Mouse (Mus musculus) CH12.LX (cell line): Measurements from ENCODE around the gene Ccdc172. TPM values are rescaled to one million over a fixed set of nuclear protein-coding genes. Genes with fewer than 3 reads are reported as not detected.

Experiments
- DNase-seq: peaks from one replicate; pipeline ENCODE4 v3.0.0-alpha.2; 2013; ENCODE audit errors: extremely low read depth
- H3K27ac ChIP-seq: 2 replicates; pipeline ENCODE4 v1.5.1; 2012; ENCODE audit warnings: low read depth, mild to moderate bottlenecking, control low read depth, moderate library complexity; ENCODE audit not compliant: insufficient read depth
- H3K27me3 ChIP-seq: replicated peaks from 2 replicates; pipeline ENCODE3; 2012; ENCODE audit warnings: inconsistent platforms
- H3K36me3 ChIP-seq, 2 experiments: replicated peaks in 1 of 2; 2 replicates each; pipeline versions ENCODE3 to v1.6.1; 2012; ENCODE audit warnings: inconsistent platforms in 1 of 2, low read length in 1 of 2, mild to moderate bottlenecking in 1 of 2, mixed read lengths in 1 of 2, moderate library complexity in 1 of 2; ENCODE audit not compliant: control insufficient read depth in 1 of 2, insufficient read depth in 1 of 2
- H3K4me1 ChIP-seq, 2 experiments: 2 replicates each; pipeline ENCODE4 v1.6.1; 2012; ENCODE audit warnings: inconsistent platforms in 1 of 2, moderate library complexity in 1 of 2; ENCODE audit not compliant: insufficient read depth in 2 of 2, control insufficient read depth in 1 of 2
- H3K4me2 ChIP-seq: 2 replicates; pipeline ENCODE4 v1.6.1; 2012; ENCODE audit warnings: low read depth, mild to moderate bottlenecking, control low read depth; ENCODE audit not compliant: poor library complexity, insufficient read depth, severe bottlenecking
- H3K4me3 ChIP-seq, 3 experiments: fragments of 150-350 bp in 1 of 3; sonication (generic) in 1 of 3; replicated peaks in 1 of 3; 2 replicates each; pipeline versions ENCODE3 to v1.5.1; 2011 to 2012; ENCODE audit warnings: low read depth in 2 of 3, low read length in 2 of 3, mild to moderate bottlenecking in 2 of 3, moderate library complexity in 2 of 3, control low read depth in 1 of 3, improper control_type of control experiment in 1 of 3, inconsistent platforms in 1 of 3, mixed read lengths in 1 of 3; ENCODE audit not compliant: poor library complexity in 1 of 3
- H3K79me2 ChIP-seq: replicated peaks from 2 replicates; pipeline ENCODE4 v1.6.1; 2012; ENCODE audit warnings: mild to moderate bottlenecking, moderate library complexity; ENCODE audit not compliant: control insufficient read depth, poor library complexity, insufficient read depth, severe bottlenecking; ENCODE audit errors: extremely low read depth
- H3K9ac ChIP-seq: 2 replicates; pipeline ENCODE4 v1.6.1; 2012; ENCODE audit warnings: low read depth, mild to moderate bottlenecking, control low read depth, moderate library complexity; ENCODE audit not compliant: insufficient read depth
- H3K9me3 ChIP-seq: replicated peaks from 2 replicates; pipeline ENCODE3; 2012; ENCODE audit warnings: low read length, inconsistent platforms, mixed read lengths
- BHLHE40 ChIP-seq: IDR thresholded peaks from 2 replicates; pipeline ENCODE4 v1.6.1; 2011; ENCODE audit warnings: mild to moderate bottlenecking, low read depth, low read length, improper control_type of control experiment
- CHD1 ChIP-seq: IDR thresholded peaks from 2 replicates; pipeline ENCODE4 v1.6.1; 2012; ENCODE audit warnings: low read depth, low read length, improper control_type of control experiment, inconsistent platforms
- CTCF ChIP-seq, 2 experiments: IDR thresholded peaks in 1 of 2; conservative IDR thresholded peaks in 1 of 2; 2 replicates each; pipeline ENCODE4 v1.5.1; 2011 to 2012; ENCODE audit warnings: low read depth in 2 of 2, low read length in 2 of 2, improper control_type of control experiment in 1 of 2, inconsistent platforms in 1 of 2, mild to moderate bottlenecking in 1 of 2, moderate library complexity in 1 of 2
- E2F4 ChIP-seq: IDR thresholded peaks from 2 replicates; pipeline ENCODE4 v1.6.1; 2011; ENCODE audit warnings: low read depth, low read length, improper control_type of control experiment; ENCODE audit not compliant: insufficient replicate concordance
- ELF1 ChIP-seq: IDR thresholded peaks from 2 replicates; pipeline ENCODE4 v1.6.1; 2014; ENCODE audit warnings: low read depth, mild to moderate bottlenecking, inconsistent platforms, low read length, improper control_type of control experiment
- EP300 ChIP-seq: IDR thresholded peaks from 2 replicates; pipeline ENCODE4 v1.6.1; 2011; ENCODE audit warnings: low read length, improper control_type of control experiment
- ETS1 ChIP-seq: conservative IDR thresholded peaks from 2 replicates; pipeline ENCODE4 v1.6.1; 2012; ENCODE audit warnings: low read depth, mild to moderate bottlenecking, inconsistent platforms, low read length, improper control_type of control experiment, moderate library complexity
- GABPA ChIP-seq: IDR thresholded peaks from 2 replicates; pipeline ENCODE4 v1.6.1; 2012; ENCODE audit warnings: low read depth, low read length, improper control_type of control experiment, inconsistent platforms; ENCODE audit not compliant: insufficient replicate concordance
- IRF4 ChIP-seq: IDR thresholded peaks from 2 replicates; pipeline ENCODE4 v1.6.1; 2014; ENCODE audit warnings: low read depth, mild to moderate bottlenecking, inconsistent platforms, low read length, improper control_type of control experiment
- JUN ChIP-seq: IDR thresholded peaks from 2 replicates; pipeline ENCODE4 v1.6.1; 2011; ENCODE audit warnings: low read depth, mild to moderate bottlenecking, low read length, improper control_type of control experiment, moderate library complexity; ENCODE audit not compliant: insufficient read depth
- JUND ChIP-seq: conservative IDR thresholded peaks from 2 replicates; pipeline ENCODE4 v1.6.1; 2011; ENCODE audit warnings: low read depth, low read length, improper control_type of control experiment
- KAT2A ChIP-seq: IDR thresholded peaks from 2 replicates; pipeline ENCODE4 v1.6.1; 2012; ENCODE audit warnings: low read length, improper control_type of control experiment, inconsistent platforms; ENCODE audit not compliant: insufficient replicate concordance
- MAFK ChIP-seq: IDR thresholded peaks from 2 replicates; pipeline ENCODE4 v1.6.1; 2011; ENCODE audit warnings: low read length, improper control_type of control experiment; ENCODE audit not compliant: insufficient replicate concordance
- MAX ChIP-seq: IDR thresholded peaks from 2 replicates; pipeline ENCODE4 v1.6.1; 2011; ENCODE audit warnings: low read length, improper control_type of control experiment
- MAZ ChIP-seq: IDR thresholded peaks from 2 replicates; pipeline ENCODE4 v1.6.1; 2012; ENCODE audit warnings: low read depth, mild to moderate bottlenecking, inconsistent platforms, low read length, improper control_type of control experiment, moderate library complexity
- MEF2A ChIP-seq: IDR thresholded peaks from 2 replicates; pipeline ENCODE4 v1.6.1; 2014; ENCODE audit warnings: low read depth, mild to moderate bottlenecking, inconsistent platforms, low read length, improper control_type of control experiment, borderline replicate concordance
- MXI1 ChIP-seq: IDR thresholded peaks from 2 replicates; pipeline ENCODE4 v1.6.1; 2011; ENCODE audit warnings: mild to moderate bottlenecking, low read depth, low read length, improper control_type of control experiment
- MYC ChIP-seq: IDR thresholded peaks from 2 replicates; pipeline ENCODE4 v1.6.1; 2011; ENCODE audit warnings: low read depth, mild to moderate bottlenecking, improper control_type of control experiment, low read length
- NELFE ChIP-seq: IDR thresholded peaks from 2 replicates; pipeline ENCODE4 v1.6.1; 2011; ENCODE audit warnings: low read depth, low read length, improper control_type of control experiment
- NRF1 ChIP-seq: IDR thresholded peaks from 2 replicates; pipeline ENCODE4 v1.6.1; 2014; ENCODE audit warnings: low read depth, mild to moderate bottlenecking, inconsistent platforms, low read length, improper control_type of control experiment, moderate library complexity
- POLR2AphosphoS2 ChIP-seq: IDR thresholded peaks from 2 replicates; pipeline ENCODE4 v1.6.1; 2011; ENCODE audit warnings: low read depth, low read length, improper control_type of control experiment
- RCOR1 ChIP-seq: conservative IDR thresholded peaks from 2 replicates; pipeline ENCODE4 v1.6.1; 2012; ENCODE audit warnings: low read depth, mild to moderate bottlenecking, inconsistent platforms, low read length, improper control_type of control experiment
- SIN3A ChIP-seq: IDR thresholded peaks from 2 replicates; pipeline ENCODE4 v1.6.1; 2012; ENCODE audit warnings: low read length, improper control_type of control experiment, inconsistent platforms
- TBP ChIP-seq: conservative IDR thresholded peaks from 2 replicates; pipeline ENCODE4 v1.6.1; 2011; ENCODE audit warnings: low read depth, low read length, improper control_type of control experiment
- TCF12 ChIP-seq: IDR thresholded peaks from 2 replicates; pipeline ENCODE4 v1.6.1; 2014; ENCODE audit warnings: low read depth, mild to moderate bottlenecking, inconsistent platforms, low read length, improper control_type of control experiment
- UBTF ChIP-seq: IDR thresholded peaks from 2 replicates; pipeline ENCODE4 v1.6.1; 2012; ENCODE audit warnings: low read depth, mild to moderate bottlenecking, inconsistent platforms, low read length, improper control_type of control experiment, moderate library complexity
- ZC3H11A ChIP-seq: IDR thresholded peaks from 2 replicates; pipeline ENCODE4 v1.6.1; 2012; ENCODE audit warnings: low read depth, mild to moderate bottlenecking, inconsistent platforms, low read length, improper control_type of control experiment
- ZMIZ1 ChIP-seq: IDR thresholded peaks from 2 replicates; pipeline ENCODE4 v1.6.1; 2012; ENCODE audit warnings: low read depth, mild to moderate bottlenecking, inconsistent platforms, low read length, improper control_type of control experiment
- ZNF384 ChIP-seq: IDR thresholded peaks from 2 replicates; pipeline ENCODE4 v1.6.1; 2012; ENCODE audit warnings: low read depth, low read length, improper control_type of control experiment, inconsistent platforms
- dilution Hi-C: fragments of 300-500 bp; cut with MboI; formaldehyde crosslinking; loops from 2 replicates; pipeline ENCODE4 v1.14.3; 2020; ENCODE audit warnings: low sequenced_read_pairs; ENCODE audit not compliant: extremely low pct_unique_long_range_greater_than_20kb, extremely low pct_ligation_motif_present
- in situ Hi-C: fragments of 300-500 bp; cut with MboI; formaldehyde crosslinking; loops from 3 replicates; pipeline ENCODE4 v1.14.3; 2019; ENCODE audit warnings: low sequenced_read_pairs, low pct_ligation_motif_present, low pct_unique_long_range_greater_than_20kb, mixed read lengths
- polyA plus RNA-seq: library from polyadenylated mRNA; unstranded; fragments of >175 nt; gene quantifications from 2 replicates; pipeline ENCODE4 v1.2.1, GENCODE M21; 2012; ENCODE audit warnings: low read depth; ENCODE audit not compliant: insufficient read length
- total RNA-seq, 2 experiments: library from RNA; depleted of rRNA; stranded (reverse); fragments of 300-350 nt in 1 of 2; fragments of >200 nt in 1 of 2; gene quantifications; 2 replicates each; pipeline ENCODE4 v1.2.3; 2012 to 2014

The Ccdc172 gene
- total and polyA plus RNA-seq, 3 experiments: not detected

GRCm38 (mm10) chr19:58521696-58522095 is 9.9 kb downstream of the Ccdc172 start:
- no peak for DNase-seq
- Histone ChIP-seq H3K9me3 (no peaks in the 10 kb centered on the region), H3K27me3 (no peaks in the 10 kb centered on the region), H3K9ac (no peak overlapping the region), H3K27ac (no peak overlapping the region), H3K79me2 (no peaks in the 10 kb centered on the region), H3K4me1 (peaks cover 7 to 35% of the 10 kb centered on the region in 2 experiments), H3K36me3 (no peaks in the 10 kb centered on the region), H3K4me2 (no peak overlapping the region), H3K4me3 (no peak overlapping the region)
- dilution Hi-C loops (no loop called here), in situ Hi-C loops (no loop called here)
- TF ChIP-seq CHD1 (no peak), ZNF384 (no peak), MAFK (no peak), E2F4 (no peak), KAT2A (no peak), EP300 (no peak), ZC3H11A (no peak), TCF12 (no peak), MXI1 (no peak), POLR2AphosphoS2 (no peak), GABPA (no peak), JUND (no peak), MAX (no peak), SIN3A (no peak), NELFE (no peak)

- Histone ChIP-seq H3K4me1 (peaks cover 7 to 35% of the 10 kb centered on the region in 2 experiments), H3K4me2 (peak overlapping the region; percentile 85), H3K9ac (no peak overlapping the region), H3K9me3 (no peaks in the 10 kb centered on the region), H3K36me3 (no peaks in the 10 kb centered on the region), H3K79me2 (no peaks in the 10 kb centered on the region), H3K4me3 (no peak overlapping the region), H3K27me3 (no peaks in the 10 kb centered on the region), H3K27ac (no peak overlapping the region)
- TF ChIP-seq UBTF (no peak), ZMIZ1 (no peak), IRF4 (peak; percentile 82; the same call in 1 of the 2 replicates), MEF2A (0 out of 2 replicates have a peak, but pooled peaks have one; percentile 9), MYC (no peak), ELF1 (no peak), NRF1 (no peak), CTCF (conservative IDR thresholded peaks at IDR 0.05 in 1 of 2, IDR thresholded peaks at IDR 0.05 in 1 of 2; ENCODE audit: low read depth in 2 of 2, low read length in 2 of 2) (no peak), NELFE (no peak), BHLHE40 (peak; percentile 98), JUN (peak; percentile 54), RCOR1 (no peak), ZC3H11A (no peak), SIN3A (peak; percentile 33; the same call in 1 of the 2 replicates), ETS1 (peak; percentile 92), MXI1 (peak; percentile 65; the same call in 1 of the 2 replicates), EP300 (peak; percentile 56), JUND (peak; percentile 75; the same call in 1 of the 2 replicates), MAFK (peak; percentile 68; the same call in 1 of the 2 replicates), CHD1 (no peak), TBP (no peak), ZNF384 (peak; percentile 92), MAZ (no peak), POLR2AphosphoS2 (no peak), TCF12 (no peak)
- in situ Hi-C loops (no loop called here), dilution Hi-C loops (no loop called here)
- DNase-seq: peak; percentile 74
Observed at GRCm38 (mm10) chr19:58523736-58524394, 12.1 kb downstream of the Ccdc172 start.
